Mouse (Mus musculus) intestine, embryonic 14.5 days (tissue): ENCODE results near the gene Fgf15. TPM values are rescaled to one million over a fixed set of nuclear protein-coding genes. Genes with fewer than 3 reads are reported as not detected.

Experiments
- ATAC-seq: fragments of 200-750 bp; cut with Nextera tagmentation; replicated peaks from 2 replicates; pipeline ENCODE4 v1.8.0; 2017; ENCODE audit warnings: low read depth, moderate number of reproducible peaks, moderate TSS enrichment, moderate library complexity; ENCODE audit not compliant: low FRiP score, low TSS enrichment
- DNase-seq: peaks from one replicate; pipeline ENCODE4 v3.0.0-alpha.2; 2018; ENCODE audit warnings: low spot score
- H3K27ac ChIP-seq: fragments of 300-500 bp; sonication (generic); 2 replicates; pipeline ENCODE4 v1.5.1; 2014; ENCODE audit warnings: low read depth, mild to moderate bottlenecking, control low read depth
- H3K27me3 ChIP-seq: fragments of 300-500 bp; sonication (generic); replicated peaks from 2 replicates; pipeline ENCODE4 v1.6.1; 2014; ENCODE audit warnings: low read length, control low read depth; ENCODE audit not compliant: control insufficient read depth, insufficient read depth
- H3K36me3 ChIP-seq: fragments of 300-500 bp; sonication (generic); 2 replicates; pipeline ENCODE4 v1.6.1; 2014; ENCODE audit warnings: low read length, control low read depth; ENCODE audit not compliant: control insufficient read depth, insufficient read depth
- H3K4me1 ChIP-seq: fragments of 300-500 bp; sonication (generic); replicated peaks from 2 replicates; pipeline ENCODE4 v1.6.1; 2014; ENCODE audit warnings: low read length, control low read depth, mixed read lengths; ENCODE audit not compliant: control insufficient read depth, insufficient read depth
- H3K4me2 ChIP-seq: fragments of 300-500 bp; sonication (generic); 2 replicates; pipeline ENCODE4 v1.6.1; 2014; ENCODE audit warnings: low read length
- H3K4me3 ChIP-seq: fragments of 300-500 bp; sonication (generic); 2 replicates; pipeline ENCODE4 v1.5.1; 2014; ENCODE audit warnings: low read depth, low read length, control low read depth, mixed read lengths
- H3K9ac ChIP-seq: fragments of 300-500 bp; sonication (generic); 2 replicates; pipeline ENCODE4 v1.6.1; 2014; ENCODE audit warnings: mild to moderate bottlenecking, low read length
- H3K9me3 ChIP-seq: fragments of 300-500 bp; sonication (generic); 2 replicates; pipeline ENCODE4 v1.6.1; 2016; ENCODE audit warnings: low read length, control low read depth; ENCODE audit not compliant: control insufficient read depth
- WGBS: fragments of 180-500 bp; shearing (Covaris S2); extraction: QIAGEN DNeasy Blood & Tissue Kit; methylation state at CpG from one replicate; pipeline ENCODE4 v1.1.7; 2014; 5-methylcytosine and 5-hydroxymethylcytosine counted together
- polyA plus RNA-seq: library from polyadenylated mRNA; unstranded; fragments of >200 nt; fragmentation: Nextera tagmentation; extraction: Ambion mirVana; gene quantifications from 2 replicates; pipeline ENCODE4 v1.2.1, GENCODE M21; 2014

Fgf15 gene
- polyA plus RNA-seq, 1 experiment from 2014 or later = not detected

GRCm38 (mm10) chr7:144942744-144943135 lies 46.4 kb downstream of the Fgf15 start:
- H3K4me1 ChIP-seq = peaks cover 21% of the 10 kb centered on the region
- H3K27me3 ChIP-seq = peaks cover 5% of the 10 kb centered on the region
- peak overlapping the region; percentile 57; the same call in 1 of the 2 replicates for H3K27ac ChIP-seq
- H3K4me3 ChIP-seq = peak overlapping the region; percentile 48
- peak overlapping the region; percentile 91 for H3K4me2 ChIP-seq
- no peaks in the 10 kb centered on the region for H3K9me3 ChIP-seq
- WGBS = under 1% methylated on average over 20 of the region's 20 CpGs
- no peak for DNase-seq
- peak overlapping the region; percentile 29 for H3K9ac ChIP-seq
- no peak for ATAC-seq
- no peaks in the 10 kb centered on the region for H3K36me3 ChIP-seq

DNA sequence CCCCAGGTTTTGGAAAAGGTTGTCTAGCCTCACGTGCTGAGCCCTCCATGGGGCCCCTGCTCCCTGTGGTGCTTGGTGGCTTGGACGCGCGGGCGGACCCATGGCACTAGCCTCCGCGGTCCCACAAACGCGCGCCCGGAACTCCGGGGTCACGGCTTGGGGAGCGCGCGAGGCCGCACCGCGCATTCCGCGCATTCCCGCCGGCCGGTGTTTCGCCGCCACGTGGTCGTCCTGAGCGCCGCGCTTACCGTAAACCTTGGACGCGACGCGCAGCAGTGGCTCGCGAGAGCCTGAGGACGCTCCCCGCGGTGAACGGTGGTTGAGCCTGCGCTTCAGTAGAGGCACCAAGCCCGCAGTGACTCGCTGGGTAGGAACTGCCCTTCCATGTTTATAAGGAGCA lies 46.9 kb downstream of the Fgf15 start:
- WGBS = under 1% methylated on average over 45 of the region's 45 CpGs
- Histone ChIP-seq H3K27ac (peak overlapping the region; percentile 57; the same call in 1 of the 2 replicates), H3K9ac (peak overlapping the region; percentile 29; the same call in 1 of the 2 replicates)

More for the DNA sequence above, 46.9 kb downstream of the Fgf15 start:
- peaks cover 21% of the 10 kb centered on the region for H3K4me1 ChIP-seq
- DNase-seq (peak; percentile 87), ATAC-seq (peak; percentile 30)
- peak overlapping the region; percentile 91 for H3K4me2 ChIP-seq
- H3K9me3 ChIP-seq = no peaks in the 10 kb centered on the region
- no peaks in the 10 kb centered on the region for H3K36me3 ChIP-seq
- peak overlapping the region; percentile 48 for H3K4me3 ChIP-seq
- no peaks in the 10 kb centered on the region; the same call in none of the 2 replicates for H3K27me3 ChIP-seq

Other genes starting within 250 kb of the Fgf15 start
- gene Ano1, start 144.6 kb upstream of the Fgf15 start, polyA plus RNA-seq = 39.1 and 43.3 TPM in 2 replicates
- not detected in 2 replicates for gene Fgf3, start 58.4 kb upstream of the Fgf15 start, polyA plus RNA-seq
- not detected in 2 replicates for gene Fgf4, start 49.2 kb upstream of the Fgf15 start, polyA plus RNA-seq
- gene LTO1, start 18.6 kb downstream of the Fgf15 start, polyA plus RNA-seq = 19.0 and 19.1 TPM in 2 replicates
- 83.8 and 94.8 TPM in 2 replicates for gene Ccnd1, start 43.4 kb downstream of the Fgf15 start, polyA plus RNA-seq